Mouse (Mus musculus) liver, embryonic 16.5 days (tissue): Measurements from ENCODE around the gene Pappa2. TPM values are rescaled to one million over a fixed set of nuclear protein-coding genes. Genes with fewer than 3 reads are reported as not detected.

Experiments
- ATAC-seq: fragments of 200-750 bp; cut with Nextera tagmentation; 2 replicates; pipeline ENCODE4 v1.8.0; 2017; ENCODE audit warnings: low read depth, mild to moderate bottlenecking, moderate number of reproducible peaks, moderate library complexity
- H3K27ac ChIP-seq: fragments of 300-500 bp; sonication (generic); 2 replicates; pipeline ENCODE4 v1.5.1; 2014; ENCODE audit warnings: mild to moderate bottlenecking, low read length
- H3K27me3 ChIP-seq: fragments of 300-500 bp; sonication (generic); 2 replicates; pipeline ENCODE4 v1.6.1; 2014; ENCODE audit warnings: low read depth, low read length, mixed read lengths; ENCODE audit not compliant: control insufficient read depth, insufficient read depth
- H3K36me3 ChIP-seq: fragments of 300-500 bp; sonication (generic); 2 replicates; pipeline ENCODE4 v1.6.1; 2014; ENCODE audit warnings: mild to moderate bottlenecking; ENCODE audit not compliant: control insufficient read depth, insufficient read depth
- H3K4me1 ChIP-seq: fragments of 300-500 bp; sonication (generic); 2 replicates; pipeline ENCODE4 v1.6.1; 2014; ENCODE audit warnings: low read depth, low read length, mixed read lengths; ENCODE audit not compliant: control insufficient read depth
- H3K4me2 ChIP-seq: fragments of 300-500 bp; sonication (generic); 2 replicates; pipeline ENCODE4 v1.6.1; 2014; ENCODE audit warnings: low read depth, low read length, mixed read lengths
- H3K4me3 ChIP-seq: fragments of 300-500 bp; sonication (generic); 2 replicates; pipeline ENCODE4 v1.5.1; 2014; ENCODE audit warnings: low read depth, mild to moderate bottlenecking, low read length
- H3K9ac ChIP-seq: fragments of 300-500 bp; sonication (generic); 2 replicates; pipeline ENCODE4 v1.6.1; 2014; ENCODE audit warnings: low read depth, low read length
- H3K9me3 ChIP-seq: fragments of 300-500 bp; sonication (generic); replicated peaks from 2 replicates; pipeline ENCODE4 v1.6.1; 2016; ENCODE audit warnings: low read length; ENCODE audit not compliant: control insufficient read depth
- WGBS: fragments of 180-500 bp; shearing (Covaris S2); extraction: QIAGEN DNeasy Blood & Tissue Kit; methylation state at CpG from one replicate; pipeline ENCODE4 v1.1.7; 2014; ENCODE audit not compliant: insufficient replicate concordance; 5-methylcytosine and 5-hydroxymethylcytosine counted together
- polyA plus RNA-seq: library from polyadenylated mRNA; unstranded; fragments of >200 nt; fragmentation: Nextera tagmentation; extraction: Ambion mirVana; gene quantifications from 2 replicates; pipeline ENCODE4 v1.2.1, GENCODE M21; 2015

Gene Pappa2
- polyA plus RNA-seq, 1 experiment from 2014 or later, result 0.02 TPM

DNA sequence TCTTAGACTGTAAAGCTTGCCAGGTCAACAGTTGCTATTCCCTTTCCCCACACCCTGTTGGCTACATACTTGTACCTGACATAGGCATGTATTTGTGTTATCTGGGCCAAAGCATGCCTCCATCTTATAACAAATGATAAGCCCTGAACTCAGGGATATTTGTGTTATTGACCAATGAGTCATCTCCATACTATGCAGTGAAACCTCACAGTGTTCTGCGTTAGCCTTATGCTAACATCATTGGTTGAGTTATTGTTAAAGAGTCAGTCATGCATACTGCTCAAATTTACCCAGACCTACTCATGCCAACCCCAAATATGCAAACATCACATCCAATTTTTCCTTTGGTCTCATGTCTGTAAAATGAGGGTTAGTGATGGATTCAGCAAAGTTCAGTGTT, 279.0 kb downstream of the Pappa2 start:
- Histone ChIP-seq H3K27me3 (no peaks in the 10 kb centered on the region), H3K4me3 (no peak overlapping the region), H3K36me3 (no peaks in the 10 kb centered on the region), H3K9me3 (no peaks in the 10 kb centered on the region), H3K4me2 (no peak overlapping the region), H3K27ac (no peak overlapping the region), H3K4me1 (no peaks in the 10 kb centered on the region), H3K9ac (no peak overlapping the region)
- 69% methylated on average over 1 of the region's 1 CpGs for WGBS
- ATAC-seq, result no peak

DNA sequence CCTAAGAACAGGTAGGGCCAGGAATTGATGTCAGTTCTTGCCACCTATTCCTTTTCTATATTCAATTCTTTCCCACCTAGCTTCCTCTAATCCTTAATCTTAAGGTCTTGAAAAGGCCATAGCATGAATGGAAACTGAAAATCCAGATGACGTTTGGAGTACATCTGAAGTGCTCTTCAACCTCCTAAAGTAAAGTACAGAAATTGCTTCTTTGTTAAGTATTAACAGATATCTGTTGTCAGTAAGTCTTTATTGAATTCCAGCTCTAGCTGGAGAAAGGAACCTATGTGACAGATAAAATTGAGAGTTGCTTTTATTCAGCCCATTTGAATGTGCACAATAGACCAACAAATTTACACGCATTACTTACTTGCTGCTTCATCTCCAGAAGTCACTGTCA, 280.1 kb downstream of the Pappa2 start:
- Histone ChIP-seq H3K27ac (no peak overlapping the region), H3K9ac (no peak overlapping the region), H3K4me3 (no peak overlapping the region), H3K4me1 (no peaks in the 10 kb centered on the region), H3K36me3 (no peaks in the 10 kb centered on the region), H3K4me2 (no peak overlapping the region), H3K27me3 (no peaks in the 10 kb centered on the region), H3K9me3 (no peaks in the 10 kb centered on the region)
- no peak for ATAC-seq
- 50% methylated on average over 2 of the region's 2 CpGs for WGBS

DNA sequence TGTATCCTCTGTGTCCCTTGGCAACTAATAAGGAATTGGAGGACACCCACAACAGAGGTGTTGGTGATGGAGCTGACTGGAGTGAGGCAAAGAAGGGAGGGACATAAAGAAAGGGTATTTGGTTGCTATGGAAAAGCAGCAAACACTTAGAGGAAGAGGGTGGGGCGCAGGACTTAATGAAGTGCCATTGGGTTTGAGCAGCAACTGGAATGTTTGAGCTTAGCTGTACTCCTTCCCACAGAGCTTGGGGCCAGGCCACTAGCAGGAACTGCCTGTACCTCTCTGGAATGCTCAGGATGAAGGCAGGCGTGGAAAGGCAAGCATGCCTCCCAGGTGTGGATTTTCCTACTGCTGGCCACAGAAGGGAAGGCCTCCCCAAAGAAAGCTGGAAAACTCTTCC, 281.0 kb downstream of the Pappa2 start:
- no peaks in the 10 kb centered on the region for H3K27me3 ChIP-seq
- no peaks in the 10 kb centered on the region for H3K9me3 ChIP-seq
- no peak overlapping the region for H3K27ac ChIP-seq
- no peaks in the 10 kb centered on the region for H3K36me3 ChIP-seq
- no peak for ATAC-seq
- no peak overlapping the region for H3K9ac ChIP-seq
- WGBS, result 60% methylated on average over 2 of the region's 2 CpGs
- H3K4me1 ChIP-seq, result no peaks in the 10 kb centered on the region
- H3K4me2 ChIP-seq, result no peak overlapping the region
- H3K4me3 ChIP-seq, result no peak overlapping the region

DNA sequence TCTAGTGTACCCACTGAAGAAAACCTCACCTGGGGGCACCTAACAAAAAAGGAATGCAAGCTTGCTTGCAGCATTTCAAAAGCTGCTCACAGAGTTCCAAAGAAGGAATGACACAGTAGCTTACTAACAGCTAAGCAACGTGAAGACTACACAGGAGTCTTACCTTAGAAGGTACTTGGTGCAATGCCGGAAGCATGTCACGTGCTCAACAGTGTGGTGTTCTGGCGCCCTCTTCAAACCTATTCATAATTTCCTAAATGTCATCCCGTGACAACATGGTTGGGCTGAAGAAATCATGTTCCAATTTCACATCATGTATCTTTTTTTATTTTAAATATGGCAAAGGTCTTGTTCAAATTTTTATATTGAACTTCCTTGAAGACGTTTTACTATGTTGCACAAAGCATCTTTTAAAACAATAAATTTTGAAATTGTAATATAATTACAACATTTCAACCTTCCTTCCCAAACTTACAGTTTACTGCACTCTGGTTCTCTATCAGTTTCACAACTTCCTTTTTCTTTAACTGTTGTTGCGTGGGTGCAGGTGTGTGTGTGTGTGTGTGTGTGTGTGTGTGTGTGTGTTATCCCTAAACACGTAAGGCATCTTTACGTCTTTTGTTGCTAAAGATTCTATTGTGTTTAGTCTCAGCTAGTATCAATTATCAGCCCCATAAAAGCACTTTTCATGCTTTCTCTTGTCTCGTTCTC, 282.3 kb downstream of the Pappa2 start:
- no peaks in the 10 kb centered on the region for H3K27me3 ChIP-seq

DNA sequence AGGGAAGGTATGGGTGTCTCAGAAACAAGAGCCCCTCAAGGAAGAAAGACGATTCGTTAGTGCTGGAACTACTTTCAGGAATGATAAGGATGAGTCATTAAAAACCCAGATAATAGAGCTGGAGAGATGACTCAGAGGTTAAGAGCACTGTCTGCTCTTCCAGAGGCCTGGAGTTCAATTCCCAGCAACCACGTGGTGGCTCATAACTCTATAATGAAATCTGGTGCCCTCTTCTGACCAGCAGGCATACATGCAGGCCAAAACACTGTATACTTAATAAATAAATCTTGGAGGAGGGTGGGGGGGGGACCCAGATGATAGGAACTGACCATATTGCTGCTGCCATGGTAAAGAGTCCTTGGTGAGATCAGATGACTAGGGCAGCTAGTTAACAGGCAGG, 282.9 kb downstream of the Pappa2 start:
- Histone ChIP-seq H3K9me3 (no peaks in the 10 kb centered on the region), H3K4me1 (no peaks in the 10 kb centered on the region), H3K9ac (no peak overlapping the region), H3K27me3 (no peaks in the 10 kb centered on the region), H3K4me2 (no peak overlapping the region), H3K27ac (no peak overlapping the region), H3K36me3 (no peaks in the 10 kb centered on the region), H3K4me3 (no peak overlapping the region)
- ATAC-seq, result no peak
- WGBS, result 45% methylated on average over 3 of the region's 3 CpGs

More for the DNA sequence above, 282.3 kb downstream of the Pappa2 start:
- no peak for ATAC-seq
- Histone ChIP-seq H3K4me2 (no peak overlapping the region), H3K4me3 (no peak overlapping the region), H3K36me3 (no peaks in the 10 kb centered on the region), H3K9ac (no peak overlapping the region), H3K27ac (no peak overlapping the region), H3K4me1 (no peaks in the 10 kb centered on the region), H3K9me3 (no peaks in the 10 kb centered on the region)
- 61% methylated on average over 10 of the region's 10 CpGs for WGBS

DNA sequence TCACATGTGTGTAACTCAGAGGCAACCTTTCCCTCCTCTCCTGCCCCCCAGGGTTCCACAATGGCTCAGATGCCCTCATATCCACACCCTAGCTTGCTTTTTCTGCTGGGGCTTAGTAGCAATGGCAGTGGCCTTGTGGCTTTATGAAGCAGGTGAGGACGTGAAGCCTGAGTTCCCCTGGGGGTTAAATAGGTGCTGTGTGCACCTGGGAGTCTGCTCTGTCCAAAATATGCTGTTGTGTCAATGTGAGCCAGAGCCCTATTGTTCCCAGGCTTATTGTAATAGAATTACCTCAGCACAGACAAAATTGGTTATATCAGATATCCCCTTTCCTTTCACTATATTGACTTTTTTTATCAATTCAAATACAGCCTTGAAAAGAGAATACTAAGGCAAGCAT, 292.6 kb downstream of the Pappa2 start:
- Histone ChIP-seq H3K9me3 (no peaks in the 10 kb centered on the region), H3K4me2 (no peak overlapping the region), H3K4me1 (no peaks in the 10 kb centered on the region), H3K9ac (no peak overlapping the region), H3K36me3 (no peaks in the 10 kb centered on the region), H3K4me3 (no peak overlapping the region), H3K27ac (no peak overlapping the region), H3K27me3 (no peaks in the 10 kb centered on the region)
- no peak for ATAC-seq
- 19% methylated on average over 1 of the region's 1 CpGs for WGBS

DNA sequence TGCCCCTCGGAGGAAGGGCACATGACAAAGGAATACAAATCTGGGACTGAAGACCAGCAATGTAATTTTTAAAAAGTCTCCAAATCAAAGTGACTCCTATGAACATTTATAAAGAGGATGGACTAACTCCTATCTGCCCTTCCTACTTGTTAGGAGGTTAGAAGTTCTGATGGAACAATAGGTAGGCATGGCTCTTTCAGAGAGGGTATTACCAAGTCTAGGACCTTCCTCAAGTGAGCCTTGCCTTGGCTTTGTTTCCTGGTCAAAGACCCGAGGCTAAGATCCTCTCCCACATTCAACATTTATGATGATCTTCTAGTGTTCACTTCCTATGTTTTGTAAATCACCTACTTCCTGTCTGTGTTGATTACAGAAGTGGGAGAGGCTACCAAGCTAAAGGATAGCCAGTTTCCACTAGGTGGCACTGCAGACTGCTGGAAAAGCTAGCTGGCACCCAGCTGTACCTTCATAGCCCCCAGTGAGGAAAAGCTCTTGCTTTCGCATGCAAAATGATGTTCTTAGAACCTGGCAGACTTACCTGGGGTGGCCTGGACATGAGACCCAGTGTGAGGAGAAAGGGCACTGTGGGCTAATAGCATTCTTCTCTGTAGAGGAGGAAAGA, 310.2 kb downstream of the Pappa2 start:
- WGBS, result 33% methylated on average over 3 of the region's 3 CpGs
- Histone ChIP-seq H3K9ac (no peak overlapping the region), H3K27ac (no peak overlapping the region), H3K4me3 (no peak overlapping the region), H3K36me3 (no peaks in the 10 kb centered on the region), H3K9me3 (no peaks in the 10 kb centered on the region), H3K4me2 (no peak overlapping the region), H3K4me1 (no peaks in the 10 kb centered on the region), H3K27me3 (no peaks in the 10 kb centered on the region)
- ATAC-seq, result no peak

DNA sequence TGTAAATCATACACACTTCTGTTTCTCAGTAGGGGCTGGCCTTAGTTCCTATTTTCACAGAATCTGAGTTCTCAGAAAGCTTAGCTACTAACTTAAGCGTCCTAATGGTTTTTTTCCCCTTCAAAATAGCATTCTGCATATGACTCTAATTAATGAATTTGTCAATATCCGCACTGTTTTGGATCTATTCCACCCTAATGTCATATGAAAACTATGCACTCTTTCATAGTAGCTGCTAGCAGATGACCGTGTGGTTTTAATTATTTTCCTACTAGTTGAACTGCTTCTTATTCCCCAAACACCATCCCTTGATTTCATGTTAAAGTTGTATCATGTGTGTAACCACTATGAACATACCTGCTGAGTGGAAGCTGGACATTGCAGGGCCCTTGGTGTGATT, 314.3 kb downstream of the Pappa2 start:
- Histone ChIP-seq H3K36me3 (no peaks in the 10 kb centered on the region), H3K9me3 (no peaks in the 10 kb centered on the region), H3K27ac (no peak overlapping the region), H3K27me3 (no peaks in the 10 kb centered on the region), H3K4me3 (no peak overlapping the region), H3K9ac (no peak overlapping the region), H3K4me2 (no peak overlapping the region), H3K4me1 (no peaks in the 10 kb centered on the region)
- ATAC-seq, result no peak
- WGBS, result 52% methylated on average over 3 of the region's 3 CpGs
